Mouse (Mus musculus) thymus, postnatal 14 days (tissue): ENCODE measurements at regions not wholly inside any gene's neighbourhood (a gene's known extent, or its start where the extent isn't known, plus 50 kb on each side); places are given as distances from the start of the nearest gene placed in this dataset.

Experiments
- DNase-seq: peaks from one replicate; pipeline ENCODE4 v3.0.0; 2021

DNA sequence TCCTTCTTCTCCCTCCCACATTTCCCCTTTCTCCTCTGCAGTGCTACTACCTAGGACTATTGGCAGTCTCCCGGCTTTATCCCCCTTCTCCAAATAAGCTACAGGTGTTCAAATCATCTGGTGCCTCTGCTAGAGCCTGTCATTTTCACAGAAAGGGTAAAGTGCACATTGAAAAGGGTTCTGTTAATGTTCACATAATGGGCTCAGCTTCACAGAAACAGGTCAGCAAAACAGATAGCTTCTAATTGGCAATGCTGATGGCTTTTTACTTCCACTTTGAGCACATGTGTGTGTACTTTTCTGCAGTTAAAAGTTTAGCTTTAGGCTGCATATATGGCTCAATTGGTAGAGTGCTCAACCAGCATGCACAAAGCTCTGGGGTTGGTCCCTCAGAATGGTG is 114.4 kb upstream of the Ralgapa2 start:
- no peak for DNase-seq

DNA sequence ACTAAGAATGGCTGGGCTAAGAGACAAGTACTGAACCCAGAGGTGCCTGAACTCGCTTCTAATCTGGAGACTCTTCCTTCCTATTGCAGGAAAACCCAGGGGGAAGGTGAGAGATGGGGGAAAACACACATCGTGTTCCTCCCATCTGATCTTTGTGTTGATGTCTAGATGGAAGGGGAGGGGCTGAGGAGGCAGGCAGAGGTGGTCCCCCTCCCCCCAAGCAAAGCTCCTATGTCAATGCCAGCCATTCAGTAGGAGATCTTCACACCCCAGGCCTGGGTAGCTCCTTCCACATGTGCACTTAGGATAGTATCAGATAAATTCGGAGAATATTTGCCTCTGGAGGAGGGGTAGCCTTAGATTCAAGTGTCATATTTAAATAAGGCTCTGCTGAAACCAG is 118.0 kb upstream of the Ralgapa2 start:
- DNase-seq, result no peak

DNA sequence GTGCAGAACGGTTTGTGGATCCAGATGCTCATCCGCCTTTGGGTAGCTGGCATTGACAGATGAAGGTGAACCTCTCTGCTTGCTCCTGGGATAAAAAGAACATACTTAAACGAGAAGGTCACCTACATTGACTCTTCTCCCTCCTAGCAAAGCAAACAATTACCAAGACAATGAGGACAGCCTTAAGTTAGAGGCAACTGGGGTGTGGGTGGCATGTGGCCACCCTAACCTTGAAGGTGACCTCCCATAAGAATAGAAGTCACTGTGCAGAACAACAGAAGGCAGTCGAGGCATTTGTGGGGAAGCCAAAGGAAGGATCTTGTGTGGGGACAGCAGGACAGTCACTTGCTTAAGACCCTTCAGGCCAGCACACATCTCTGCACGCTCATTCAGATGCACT is 119.0 kb upstream of the Ralgapa2 start:
- no peak for DNase-seq

DNA sequence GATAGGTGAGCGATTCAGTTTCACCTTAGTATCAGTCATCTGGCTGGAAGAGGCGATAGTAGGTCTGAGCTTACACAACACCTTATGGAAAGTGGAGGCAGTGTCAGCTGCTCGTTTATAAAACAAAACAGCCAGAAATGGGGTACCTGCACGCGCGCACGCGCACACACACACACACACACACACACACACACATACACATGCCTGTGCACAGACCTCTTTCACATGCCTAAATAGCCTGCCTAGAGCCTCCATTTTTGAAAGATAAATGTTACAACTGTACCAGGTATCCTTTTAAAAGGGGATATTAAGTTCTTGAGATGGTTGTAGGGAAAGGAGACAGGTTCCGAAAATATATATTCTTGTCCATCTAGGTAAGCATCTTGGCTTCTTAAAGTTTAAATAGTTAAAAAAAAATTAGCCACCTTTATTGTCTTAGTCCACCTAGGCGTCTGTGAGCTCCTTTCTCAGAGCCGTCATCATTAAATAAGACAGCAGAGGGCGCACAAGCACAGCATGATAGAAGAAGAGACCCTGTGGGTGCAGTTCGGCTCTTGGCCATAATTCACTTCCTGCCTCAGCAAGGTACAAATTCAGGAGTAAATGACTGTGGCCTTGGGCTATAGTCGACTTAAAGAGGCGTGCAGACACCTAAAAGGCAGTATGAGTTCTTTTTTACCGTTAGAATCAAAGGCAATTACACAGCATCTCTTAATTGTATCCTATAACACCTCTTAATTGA is 121.4 kb upstream of the Ralgapa2 start:
- peak; percentile 65 for DNase-seq

DNA sequence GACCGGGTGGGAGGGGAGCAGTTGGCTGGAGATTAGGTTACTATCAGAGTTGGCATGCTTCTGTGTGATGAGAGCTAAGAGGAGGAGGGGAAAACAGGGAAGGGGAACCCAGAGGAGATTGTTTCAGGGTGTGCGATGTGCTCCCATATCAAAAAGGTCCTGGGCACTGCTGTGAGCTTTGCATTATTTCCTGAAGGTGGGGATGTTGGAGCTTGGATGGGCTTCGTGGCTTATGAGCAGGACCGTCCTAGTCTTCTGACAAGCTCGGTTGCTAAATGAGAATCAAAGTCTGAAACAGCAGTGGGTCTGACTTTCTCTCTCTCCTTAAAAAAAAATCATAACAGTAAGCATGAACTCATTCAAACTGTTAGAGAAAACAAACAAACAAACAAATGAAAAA is 125.4 kb upstream of the Ralgapa2 start:
- no peak for DNase-seq

DNA sequence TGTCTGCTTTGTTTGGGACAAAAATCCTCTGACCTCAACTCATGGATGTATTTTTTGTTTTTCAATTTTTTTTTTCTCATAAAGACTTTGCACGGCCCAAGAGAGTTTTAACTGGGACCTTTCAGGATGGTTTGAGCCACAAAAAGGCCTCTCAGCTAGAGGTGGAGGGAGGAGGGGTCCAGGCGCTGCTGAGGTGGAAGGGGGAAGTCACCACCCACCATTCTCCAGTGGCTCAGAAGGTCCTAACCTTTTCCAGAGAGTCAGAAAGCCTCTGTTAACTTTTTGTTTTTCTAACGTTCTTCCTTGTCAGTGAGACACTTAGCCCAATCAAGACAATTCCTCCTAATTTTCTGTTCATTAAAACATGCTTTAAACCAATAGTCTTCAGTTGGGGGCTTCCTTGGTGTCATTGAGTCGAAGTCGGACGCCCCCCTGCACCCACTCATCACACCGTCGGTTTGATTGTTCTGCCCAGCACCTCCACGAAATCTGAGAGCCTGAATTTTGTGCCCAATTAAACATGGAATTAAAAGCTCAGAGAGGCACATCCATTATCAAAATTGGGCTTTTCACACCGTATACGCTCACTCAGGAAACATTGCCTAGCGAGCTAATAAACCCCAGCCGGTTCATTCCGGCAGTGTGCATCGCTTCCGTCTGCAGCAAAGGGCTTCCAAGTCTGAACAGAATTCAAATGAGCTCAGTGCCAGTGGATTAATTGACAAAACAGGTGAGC is 134.3 kb upstream of the Ralgapa2 start:
- no peak for DNase-seq

DNA sequence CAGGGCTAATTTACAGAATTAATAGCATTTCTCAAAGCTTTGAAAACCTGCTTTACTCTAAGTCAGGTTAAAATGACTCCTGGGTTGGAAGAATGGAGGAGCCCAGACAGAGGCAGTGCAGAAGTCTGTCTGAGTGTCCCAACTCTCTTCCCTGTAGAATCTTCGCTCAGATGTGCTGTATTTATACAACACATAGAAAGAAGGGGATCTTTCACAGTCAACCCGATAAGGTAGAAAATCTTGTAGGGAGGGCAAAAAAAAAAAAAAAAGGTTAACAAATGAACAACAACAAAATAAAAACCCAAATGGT is 134.8 kb upstream of the Ralgapa2 start:
- no peak for DNase-seq

DNA sequence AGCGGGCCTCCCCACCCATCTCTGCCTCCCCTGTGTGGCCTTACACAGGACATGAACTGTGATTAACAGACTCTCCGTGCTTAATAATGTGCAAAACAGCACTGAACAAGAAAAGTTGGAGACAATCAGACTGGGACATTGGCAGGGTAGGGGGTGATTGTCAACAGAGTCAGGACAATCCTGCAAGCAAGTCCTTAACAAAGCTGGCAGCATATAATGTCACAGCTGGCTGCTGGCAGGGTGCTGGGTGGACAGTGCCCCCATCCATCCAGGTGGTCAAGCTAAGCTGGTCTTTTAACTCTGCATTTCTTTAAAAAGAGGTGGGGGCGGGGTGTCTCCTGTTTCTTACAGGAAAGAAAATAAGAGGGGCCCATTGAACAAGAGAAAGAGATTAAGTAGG is 149.2 kb upstream of the Ralgapa2 start:
- no peak for DNase-seq

DNA sequence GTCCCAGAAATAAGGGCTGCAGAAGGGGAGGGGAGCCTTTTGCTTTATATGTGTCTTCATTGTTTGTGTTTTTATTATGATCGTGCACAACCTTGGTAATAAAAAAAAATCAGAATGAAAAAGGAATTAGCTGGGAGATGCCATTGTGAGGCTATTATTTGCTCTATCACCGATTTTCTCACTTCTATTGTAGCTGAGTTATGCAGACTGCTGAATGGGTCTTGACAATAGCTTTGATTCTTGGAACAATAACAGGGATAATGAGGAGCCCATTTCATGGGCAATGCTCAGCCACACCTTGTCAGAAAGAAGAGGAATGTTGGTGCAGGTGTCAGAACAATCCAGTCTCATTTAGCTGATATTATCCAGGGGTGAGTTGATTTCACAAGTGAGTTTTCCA is 160.6 kb upstream of the Ralgapa2 start:
- no peak for DNase-seq

DNA sequence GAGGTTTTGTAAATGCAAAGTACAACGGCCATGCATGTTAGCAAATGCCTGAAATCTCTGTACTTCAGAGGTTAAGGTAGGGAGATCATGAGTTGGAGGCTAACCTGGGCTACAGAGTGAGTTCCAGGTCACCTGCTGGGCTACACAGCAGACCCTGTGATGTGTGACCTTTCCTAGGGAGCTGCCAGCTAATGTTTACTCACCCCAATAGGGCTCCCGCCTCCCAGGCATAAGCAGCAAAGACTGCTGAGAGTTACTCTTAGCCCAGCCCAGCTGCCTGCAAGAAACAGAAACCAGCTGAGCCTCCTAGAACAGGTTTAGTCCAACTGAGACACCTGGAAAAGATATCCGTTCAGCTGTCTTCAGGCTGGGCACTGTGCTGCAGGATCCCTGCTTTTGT is 169.8 kb upstream of the Ralgapa2 start:
- DNase-seq, result no peak

DNA sequence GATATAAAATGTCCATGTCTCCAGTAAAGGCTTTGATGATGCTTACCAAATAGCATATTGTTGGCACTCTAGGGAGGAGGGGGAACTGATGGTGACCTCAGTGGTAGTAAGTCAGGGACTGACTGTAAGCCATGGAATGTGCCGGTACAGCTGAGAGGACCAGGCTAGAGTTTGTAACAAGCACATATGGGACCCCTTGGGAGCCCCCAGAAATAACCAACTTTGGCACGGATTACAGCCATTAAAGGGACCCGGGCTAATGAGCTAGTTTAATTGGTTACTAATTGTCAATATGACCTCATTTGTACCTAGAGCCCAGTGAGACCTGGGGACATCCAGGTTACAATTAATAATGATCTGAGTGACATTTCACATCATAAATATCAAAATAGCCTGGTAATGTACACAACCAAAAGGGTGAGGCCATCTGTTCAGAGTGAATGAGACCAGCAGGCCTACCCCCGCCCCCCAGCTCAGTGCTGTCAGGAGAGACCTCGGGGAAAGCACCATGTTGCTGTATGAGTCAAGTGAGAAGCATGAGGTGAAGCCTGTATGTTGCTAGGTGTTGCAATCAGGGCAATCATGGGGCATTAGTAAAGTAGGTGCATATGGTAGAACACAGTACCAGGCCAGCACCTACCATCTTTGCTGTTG is 169.7 kb upstream of the Kiz start:
- DNase-seq, result no peak

DNA sequence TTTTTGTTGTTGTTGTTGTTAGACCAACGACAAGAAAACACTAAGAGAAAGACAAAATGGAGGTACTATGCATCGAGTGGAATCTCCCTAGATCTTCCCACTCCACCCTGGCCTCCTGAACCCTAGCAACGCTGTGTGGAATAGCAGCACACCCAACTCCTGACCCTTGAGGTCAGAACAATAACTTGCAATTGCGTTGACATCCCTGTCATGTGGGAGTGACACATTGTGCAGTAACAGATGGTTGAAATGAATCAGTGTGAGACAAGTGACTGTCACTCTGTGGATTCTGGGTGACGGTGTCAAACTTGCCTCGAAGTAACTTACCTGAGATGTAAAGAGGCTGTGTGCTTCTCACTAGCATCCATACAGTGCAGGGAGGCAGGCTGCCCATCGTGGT is 167.1 kb upstream of the Kiz start:
- DNase-seq, result no peak

DNA sequence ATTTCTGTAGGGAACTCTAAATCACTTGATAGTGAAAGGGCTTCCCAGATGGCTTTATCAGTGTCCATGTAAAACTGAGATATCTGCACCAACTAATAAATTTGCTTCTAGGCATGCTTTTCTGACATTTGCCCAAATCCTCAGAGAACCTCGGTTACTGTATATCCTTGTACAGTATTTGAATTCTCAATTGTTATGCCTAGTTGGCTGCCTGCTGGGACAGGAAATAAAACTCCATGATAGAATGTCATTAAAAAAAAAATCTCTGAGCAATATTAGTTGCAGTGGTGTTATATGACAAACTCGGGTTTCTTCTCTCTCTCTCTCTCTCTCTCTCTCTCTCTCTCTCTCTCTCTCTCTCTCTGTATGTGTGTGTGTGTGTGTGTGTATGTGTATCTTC is 162.2 kb upstream of the Kiz start:
- no peak for DNase-seq

DNA sequence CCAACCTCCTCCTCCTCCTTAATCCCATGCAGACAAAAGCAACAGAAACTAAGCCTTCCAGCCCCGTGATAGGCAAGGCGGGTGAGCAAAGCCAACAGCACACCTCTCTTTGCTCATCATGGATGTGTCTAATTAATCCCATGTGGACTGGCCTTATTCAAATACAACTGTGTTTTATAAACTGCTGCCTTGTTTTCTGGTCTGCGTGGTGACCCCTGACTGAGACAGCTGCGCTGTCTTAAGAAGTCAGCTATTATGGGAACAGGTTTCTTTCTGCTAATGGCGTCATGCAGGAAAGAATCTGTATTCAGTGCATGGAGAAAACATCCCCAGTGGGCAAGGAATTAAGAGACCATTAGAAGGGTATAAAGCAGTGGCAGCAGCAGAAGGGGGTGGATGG is 161.6 kb upstream of the Kiz start:
- no peak for DNase-seq

DNA sequence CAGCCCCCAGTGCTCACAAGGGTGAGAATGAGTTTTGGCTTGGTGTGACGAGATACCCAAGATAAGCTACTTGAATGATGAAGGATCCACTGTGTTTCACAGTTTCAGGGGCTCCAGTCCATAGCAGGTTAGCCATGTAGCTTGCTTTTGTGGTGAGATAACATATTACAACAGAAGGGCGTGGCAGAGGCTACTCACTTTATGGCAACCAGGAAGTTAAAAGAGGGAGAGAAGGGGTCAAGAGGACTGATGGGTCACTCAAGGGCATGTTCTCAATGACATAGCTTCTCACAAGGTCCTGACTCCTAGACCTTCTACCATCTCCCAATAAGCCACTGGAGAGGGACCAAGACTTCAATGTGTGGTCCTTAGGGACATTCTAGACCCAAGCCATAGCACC is 159.4 kb upstream of the Kiz start:
- DNase-seq, result no peak

DNA sequence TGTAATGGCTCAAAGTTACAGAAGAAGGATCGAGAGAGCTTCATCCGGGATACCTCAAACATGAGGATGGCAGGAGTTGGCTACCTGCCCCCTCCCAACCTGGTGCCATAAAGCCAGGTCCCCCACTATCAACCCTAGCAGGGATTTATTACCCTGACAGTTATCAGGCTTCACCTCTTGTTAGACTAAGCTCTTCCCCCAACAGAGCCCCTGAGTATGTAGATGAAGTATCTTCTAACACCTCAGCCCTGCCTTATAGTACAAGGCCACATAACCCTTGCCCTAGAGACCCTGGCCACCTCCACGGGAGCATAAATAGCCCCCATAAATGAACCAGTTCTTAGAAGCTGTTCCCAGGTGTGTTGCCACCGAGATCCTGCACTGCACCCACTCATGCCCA is 158.9 kb upstream of the Kiz start:
- no peak for DNase-seq

DNA sequence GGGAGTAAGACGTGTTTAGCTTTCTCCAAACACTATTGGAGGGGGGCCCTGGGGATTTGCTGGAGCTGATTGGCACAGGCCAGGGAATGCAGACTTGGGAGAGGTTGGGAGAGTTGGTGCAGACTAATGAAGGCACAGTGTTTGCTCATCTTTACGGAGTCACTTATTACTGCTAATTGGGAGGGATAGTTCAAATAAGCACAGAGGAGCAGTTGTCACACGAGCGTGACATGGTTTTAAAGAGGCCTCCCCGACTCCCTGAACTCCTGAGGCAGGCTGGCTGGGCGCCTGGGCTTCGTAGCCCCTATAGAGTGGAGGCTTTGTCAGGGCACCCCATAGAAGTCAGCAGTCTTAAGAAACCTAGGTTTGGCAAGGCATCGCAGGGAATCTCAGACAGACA is 145.0 kb upstream of the Kiz start:
- no peak for DNase-seq

DNA sequence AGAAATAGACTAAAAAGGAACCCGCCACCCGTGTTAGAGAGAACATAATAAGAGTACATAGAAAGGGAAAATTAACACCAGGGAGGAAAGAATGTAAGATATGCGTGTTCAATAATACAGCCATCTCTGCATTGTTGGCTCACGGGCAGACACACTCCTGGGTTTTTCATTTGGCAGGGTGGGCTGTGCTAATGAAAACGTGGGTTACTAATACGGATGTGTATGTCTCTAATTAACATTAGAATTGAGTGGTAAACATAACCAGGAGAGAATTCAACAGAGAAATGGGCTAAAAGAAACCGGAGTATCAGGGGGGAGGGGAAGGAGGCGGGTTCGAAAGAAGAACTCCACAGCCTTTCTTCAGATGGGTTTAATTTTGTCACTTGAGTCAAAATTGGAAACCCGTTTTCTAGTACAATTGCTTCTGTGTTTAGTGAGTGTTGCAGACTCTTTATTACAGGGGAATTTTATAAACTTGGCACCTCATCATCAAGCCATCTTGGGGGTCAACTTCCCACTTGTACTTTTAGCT is 134.4 kb upstream of the Kiz start:
- DNase-seq, result no peak

DNA sequence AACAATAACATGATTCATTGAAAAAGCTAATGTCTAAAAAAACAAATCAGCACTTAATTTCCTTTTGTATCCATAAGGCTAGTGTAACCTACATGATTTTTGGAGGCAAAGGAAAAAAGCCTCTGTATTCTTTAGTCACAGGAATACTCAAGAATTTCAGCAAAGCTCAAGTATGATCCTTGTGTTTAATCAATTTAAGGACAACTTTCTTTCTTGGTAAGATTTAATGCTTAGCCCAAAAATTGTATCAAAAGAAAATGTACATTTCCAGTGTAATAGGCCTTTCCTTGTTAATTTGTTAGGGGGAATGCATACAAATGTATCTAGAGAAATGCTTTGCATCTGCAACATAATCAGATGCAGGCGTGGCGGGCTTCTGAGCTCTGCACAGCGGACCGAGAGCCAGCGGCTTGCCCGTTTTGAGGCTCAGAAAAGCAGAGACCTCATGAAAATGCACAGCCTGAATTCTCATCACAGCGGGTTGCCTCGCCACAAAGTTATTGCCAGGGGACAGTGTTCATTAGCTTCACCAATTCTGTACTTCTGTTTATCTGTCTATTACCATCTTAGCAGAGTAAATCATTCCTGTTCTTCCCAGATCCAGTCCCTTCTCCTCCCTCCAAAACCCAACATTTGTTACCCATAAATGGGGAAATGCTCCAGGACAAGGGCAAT is 133.2 kb upstream of the Kiz start:
- no peak for DNase-seq

DNA sequence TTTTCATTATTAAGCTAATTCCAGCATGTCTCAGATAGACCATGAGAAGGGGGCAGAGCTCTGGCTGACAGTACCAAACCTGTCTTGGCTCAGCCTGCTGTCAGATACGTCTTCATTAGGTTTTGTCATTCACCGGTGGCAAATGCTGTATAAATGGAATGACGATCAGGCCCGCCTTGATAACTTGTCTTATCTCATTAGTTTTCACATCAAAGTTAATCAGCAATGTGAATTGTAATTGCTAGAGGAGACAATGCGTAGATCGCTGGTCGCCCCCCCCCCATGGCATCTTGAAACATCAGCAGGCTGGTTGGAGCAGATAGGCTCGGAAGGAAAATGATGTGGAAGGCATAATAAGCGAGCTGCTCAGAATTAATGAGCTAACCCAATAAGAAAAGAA is 132.5 kb upstream of the Kiz start:
- no peak for DNase-seq

DNA sequence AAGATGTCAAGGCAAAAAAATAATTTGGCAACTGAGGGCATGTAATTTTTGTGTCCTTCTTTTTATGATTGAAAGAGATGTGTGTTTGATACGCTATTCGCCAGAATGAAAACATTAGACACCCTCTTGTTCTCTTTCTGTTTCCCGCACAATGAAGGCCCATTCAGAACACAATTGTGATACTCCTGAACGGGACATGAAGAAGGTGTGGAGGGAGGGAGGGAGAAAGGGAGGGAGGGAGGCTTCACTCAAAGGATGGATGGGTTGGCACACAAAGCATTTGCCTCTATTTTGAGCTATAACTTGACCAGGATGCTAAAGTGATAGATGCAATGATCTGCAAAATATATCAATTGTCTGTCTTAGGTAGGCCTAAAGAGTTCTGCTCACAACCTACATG is 132.0 kb upstream of the Kiz start:
- DNase-seq, result no peak

DNA sequence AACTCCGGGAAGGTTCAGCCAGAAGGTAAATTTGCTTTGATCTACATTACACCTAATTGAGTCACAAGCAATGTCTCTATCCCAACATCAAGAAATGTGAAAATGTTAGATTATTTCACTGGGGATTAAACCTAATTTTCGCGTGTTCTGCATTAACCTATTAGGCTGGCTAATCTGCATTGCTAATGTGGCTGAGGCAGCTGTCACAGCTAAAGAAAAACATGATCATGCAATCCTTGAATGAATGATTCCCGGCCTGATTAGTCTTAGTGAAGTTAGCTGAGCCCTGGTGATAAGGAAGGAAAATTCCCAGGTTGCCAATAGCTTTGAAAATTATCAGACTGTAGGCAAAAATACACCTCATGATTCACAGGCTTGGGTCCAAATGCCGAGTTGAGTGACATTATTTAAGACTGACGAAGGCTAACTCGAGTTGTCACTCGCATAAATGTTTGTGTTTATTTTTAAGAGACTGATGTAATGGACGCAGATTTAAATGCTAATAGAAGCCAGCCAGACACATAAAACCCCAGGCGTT is 131.5 kb upstream of the Kiz start:
- DNase-seq, result no peak

DNA sequence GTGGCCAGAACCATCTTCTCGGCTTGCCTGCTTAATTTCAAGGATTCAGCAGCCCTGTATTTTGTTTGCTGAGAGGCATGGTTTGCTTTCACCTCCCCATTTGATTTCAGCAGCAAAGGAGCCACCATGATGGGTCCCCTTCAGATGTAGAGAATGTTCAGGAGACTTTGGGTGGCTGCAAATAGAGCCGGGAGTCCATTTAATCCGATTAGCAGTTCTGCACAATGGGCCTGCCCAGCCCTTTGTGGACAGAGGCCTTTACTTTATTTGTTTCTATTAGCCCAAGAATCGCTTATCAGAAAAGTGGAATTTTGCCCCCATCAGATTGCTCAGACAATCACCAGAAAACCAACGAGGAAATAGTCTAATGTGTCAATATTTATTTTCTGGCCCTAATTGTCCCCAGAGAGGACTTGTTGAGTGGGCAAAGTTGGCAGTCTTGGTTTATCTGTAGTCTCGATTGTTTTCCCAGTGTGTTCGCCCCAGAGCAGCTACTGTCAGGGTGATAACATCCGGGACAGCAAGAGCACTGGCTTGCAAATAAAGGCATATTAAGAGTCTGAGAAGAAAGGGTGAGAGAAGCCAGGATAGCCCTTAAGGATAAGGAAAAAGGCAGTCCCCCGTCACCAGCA is 130.6 kb upstream of the Kiz start:
- DNase-seq, result no peak
